Mouse (Mus musculus): ENCODE results near the gene C8g. TPM values are rescaled to one million over a fixed set of nuclear protein-coding genes. Genes with fewer than 3 reads are reported as not detected.

Gene C8g
- polyA plus RNA-seq, 1 experiment from 2014 or later: 106 TPM

- Histone ChIP-seq H3K36me3 (replicated peaks; ENCODE audit: insufficient read depth, low read length) (0 out of 2 replicates have a peak, but pooled peaks cover 9% of the 10 kb centered on the region), H3K4me2 (ENCODE audit: low read depth, low read length) (no peak within 1 kb of the TSS), H3K9ac (replicated peaks) (no peak within 1 kb of the TSS), H3K27me3 (ENCODE audit: insufficient read depth, low read length) (no peaks in the 10 kb centered on the region), H3K4me3 (ENCODE audit: low read depth, low read length) (no peak within 1 kb of the TSS), H3K9me3 (ENCODE audit: low read length) (no peaks in the 10 kb centered on the region), H3K4me1 (ENCODE audit: insufficient read depth) (peaks cover 19% of the 10 kb centered on the region), H3K27ac (ENCODE audit: low read depth) (no peak within 1 kb of the TSS)
- WGBS (ENCODE audit: insufficient replicate concordance): 54% methylated on average over 14 of the region's 14 CpGs
- DNase-seq: no peak
- TF ChIP-seq CTCF (IDR thresholded peaks at IDR 0.05; ENCODE audit: low read depth) (no peak), EP300 (IDR thresholded peaks at IDR 0.05; ENCODE audit: low read depth) (no peak)
- no peak for ATAC-seq
These were observed 45.1 kb downstream of the C8g start, which contains the start of gene Clic3 for GRCm38 (mm10) chr2:25456205-25456953. Clic3 (plus strand) TSS chr2:25456838.

- Histone ChIP-seq H3K4me3 (ENCODE audit: low read depth, low read length) (no peak overlapping the region), H3K4me1 (ENCODE audit: insufficient read depth) (peaks cover 4% of the 10 kb centered on the region; the same call in 1 of the 2 replicates), H3K36me3 (replicated peaks; ENCODE audit: insufficient read depth, low read length) (0 out of 2 replicates have a peak, but pooled peaks cover 3% of the 10 kb centered on the region), H3K9ac (replicated peaks) (no peak overlapping the region), H3K4me2 (ENCODE audit: low read depth, low read length) (no peak overlapping the region), H3K27ac (ENCODE audit: low read depth) (no peak overlapping the region), H3K27me3 (ENCODE audit: insufficient read depth, low read length) (no peaks in the 10 kb centered on the region), H3K9me3 (ENCODE audit: low read length) (no peaks in the 10 kb centered on the region)
- TF ChIP-seq CTCF (IDR thresholded peaks at IDR 0.05; ENCODE audit: low read depth) (no peak), EP300 (IDR thresholded peaks at IDR 0.05; ENCODE audit: low read depth) (no peak)
- DNase-seq (no peak), ATAC-seq (peak; percentile 85)
- 61% methylated on average over 1 of the region's 1 CpGs for WGBS (ENCODE audit: insufficient replicate concordance)
These were observed 48.6 kb downstream of the C8g start for GRCm38 (mm10) chr2:25452951-25453350.

GRCm38 (mm10) chr2:25450853-25451647, 50.5 kb downstream of the C8g start:
- no peak overlapping the region for H3K4me3 ChIP-seq (ENCODE audit: low read depth, low read length)
- H3K9me3 ChIP-seq (ENCODE audit: low read length): no peaks in the 10 kb centered on the region
- no peak for DNase-seq
- peaks cover 4% of the 10 kb centered on the region; the same call in 1 of the 2 replicates for H3K4me1 ChIP-seq (ENCODE audit: insufficient read depth)
- no peak overlapping the region for H3K9ac ChIP-seq (replicated peaks)
- no peaks in the 10 kb centered on the region for H3K36me3 ChIP-seq (replicated peaks; ENCODE audit: insufficient read depth, low read length)
- 58% methylated on average over 8 of the region's 8 CpGs for WGBS (ENCODE audit: insufficient replicate concordance)
- TF ChIP-seq EP300 (IDR thresholded peaks at IDR 0.05; ENCODE audit: low read depth): no peak
- no peak for TF ChIP-seq CTCF (IDR thresholded peaks at IDR 0.05; ENCODE audit: low read depth)
- H3K27me3 ChIP-seq (ENCODE audit: insufficient read depth, low read length): no peaks in the 10 kb centered on the region
- no peak for ATAC-seq
- H3K4me2 ChIP-seq (ENCODE audit: low read depth, low read length): no peak overlapping the region
- H3K27ac ChIP-seq (ENCODE audit: low read depth): no peak overlapping the region

Other genes with a start within 250 kb of the C8g start
- 34.0 and 37.1 TPM in 2 replicates for gene Tmem203, start 246.3 kb downstream of the C8g start, polyA plus RNA-seq (2015; fragmentation: Nextera tagmentation; extraction: Ambion mirVana)
- gene Tprn, start 239.1 kb downstream of the C8g start, polyA plus RNA-seq (2015; fragmentation: Nextera tagmentation; extraction: Ambion mirVana): 5.3 TPM in 2 replicates
- 77.2 and 81.7 TPM in 2 replicates for gene Ssna1, start 229.3 kb downstream of the C8g start, polyA plus RNA-seq (2015; fragmentation: Nextera tagmentation; extraction: Ambion mirVana)
- gene Anapc2, start 229.2 kb downstream of the C8g start, polyA plus RNA-seq (2015; fragmentation: Nextera tagmentation; extraction: Ambion mirVana): 19.8 and 22.8 TPM in 2 replicates
- not detected in 2 replicates for gene Tmem210, start 213.6 kb downstream of the C8g start, polyA plus RNA-seq (2015; fragmentation: Nextera tagmentation; extraction: Ambion mirVana)
- not detected in 2 replicates for gene Lrrc26, start 211.8 kb downstream of the C8g start, polyA plus RNA-seq (2015; fragmentation: Nextera tagmentation; extraction: Ambion mirVana)
- not detected in 2 replicates for gene Grin1, start 182.5 kb downstream of the C8g start, polyA plus RNA-seq (2015; fragmentation: Nextera tagmentation; extraction: Ambion mirVana)
- gene Man1b1, start 169.4 kb downstream of the C8g start, polyA plus RNA-seq (2015; fragmentation: Nextera tagmentation; extraction: Ambion mirVana): 15.7 and 16.5 TPM in 2 replicates
- gene Dpp7, start 145.4 kb downstream of the C8g start, polyA plus RNA-seq (2015; fragmentation: Nextera tagmentation; extraction: Ambion mirVana): 12.8 and 15.4 TPM in 2 replicates
- gene Uap1l1, start 136.0 kb downstream of the C8g start, polyA plus RNA-seq (2015; fragmentation: Nextera tagmentation; extraction: Ambion mirVana): 18.7 and 19.4 TPM in 2 replicates
- 5.5 and 7.4 TPM in 2 replicates for gene Sapcd2, start 129.4 kb downstream of the C8g start, polyA plus RNA-seq (2015; fragmentation: Nextera tagmentation; extraction: Ambion mirVana)
- gene Entpd2, start 105.8 kb downstream of the C8g start, polyA plus RNA-seq (2015; fragmentation: Nextera tagmentation; extraction: Ambion mirVana): 2.9 and 3.6 TPM in 2 replicates
- 5.2 and 5.4 TPM in 2 replicates for gene Npdc1, start 102.4 kb downstream of the C8g start, polyA plus RNA-seq (2015; fragmentation: Nextera tagmentation; extraction: Ambion mirVana)
- gene Fut7, start 78.5 kb downstream of the C8g start, polyA plus RNA-seq (2015; fragmentation: Nextera tagmentation; extraction: Ambion mirVana): 0.78 and 0.97 TPM in 2 replicates
- gene Abca2, start 73.0 kb downstream of the C8g start, polyA plus RNA-seq (2015; fragmentation: Nextera tagmentation; extraction: Ambion mirVana): 0.71 and 0.87 TPM in 2 replicates
- gene Clic3, start 44.9 kb downstream of the C8g start, polyA plus RNA-seq (2015; fragmentation: Nextera tagmentation; extraction: Ambion mirVana): 0.77 and 1.4 TPM in 2 replicates
- gene Paxx, start 40.6 kb downstream of the C8g start, polyA plus RNA-seq (2015; fragmentation: Nextera tagmentation; extraction: Ambion mirVana): 14.7 and 17.1 TPM in 2 replicates
- 0.83 and 1.0 TPM in 2 replicates for gene Ptgds, start 31.7 kb downstream of the C8g start, polyA plus RNA-seq (2015; fragmentation: Nextera tagmentation; extraction: Ambion mirVana)
- not detected in 2 replicates for gene Lcn12, start 7.8 kb downstream of the C8g start, polyA plus RNA-seq (2015; fragmentation: Nextera tagmentation; extraction: Ambion mirVana)
- 26.7 and 26.9 TPM in 2 replicates for gene Fbxw5, start 969 bp downstream of the C8g start, polyA plus RNA-seq (2015; fragmentation: Nextera tagmentation; extraction: Ambion mirVana)
- 10.6 and 10.7 TPM in 2 replicates for gene Traf2, start 45.2 kb upstream of the C8g start, polyA plus RNA-seq (2015; fragmentation: Nextera tagmentation; extraction: Ambion mirVana)
- 263 and 268 TPM in 2 replicates for gene Edf1, start 56.1 kb upstream of the C8g start, polyA plus RNA-seq (2015; fragmentation: Nextera tagmentation; extraction: Ambion mirVana)
- gene Mamdc4, start 73.1 kb upstream of the C8g start, polyA plus RNA-seq (2015; fragmentation: Nextera tagmentation; extraction: Ambion mirVana): 0.07 and 0.09 TPM in 2 replicates
- 44.7 and 46.1 TPM in 2 replicates for gene Phpt1, start 73.5 kb upstream of the C8g start, polyA plus RNA-seq (2015; fragmentation: Nextera tagmentation; extraction: Ambion mirVana)
- gene Ajm1, start 80.0 kb upstream of the C8g start, polyA plus RNA-seq (2015; fragmentation: Nextera tagmentation; extraction: Ambion mirVana): 0.02 TPM in 1 of 2 replicates, not detected in the other
- 11.0 and 13.5 TPM in 2 replicates for gene Rabl6, start 106.8 kb upstream of the C8g start, polyA plus RNA-seq (2015; fragmentation: Nextera tagmentation; extraction: Ambion mirVana)
- 0.19 and 0.28 TPM in 2 replicates for gene Ccdc183, start 116.0 kb upstream of the C8g start, polyA plus RNA-seq (2015; fragmentation: Nextera tagmentation; extraction: Ambion mirVana)
- gene Tmem141, start 120.3 kb upstream of the C8g start, polyA plus RNA-seq (2015; fragmentation: Nextera tagmentation; extraction: Ambion mirVana): 43.3 and 55.1 TPM in 2 replicates
- gene Fcna, start 126.3 kb upstream of the C8g start, polyA plus RNA-seq (2015; fragmentation: Nextera tagmentation; extraction: Ambion mirVana): 95.4 and 100 TPM in 2 replicates
- gene Lcn8, start 151.4 kb upstream of the C8g start, polyA plus RNA-seq (2015; fragmentation: Nextera tagmentation; extraction: Ambion mirVana): 0.18 TPM in 1 of 2 replicates, not detected in the other
- gene Lcn5, start 156.2 kb upstream of the C8g start, polyA plus RNA-seq (2015; fragmentation: Nextera tagmentation; extraction: Ambion mirVana): not detected in 2 replicates
- not detected in 2 replicates for gene Lcn6, start 175.1 kb upstream of the C8g start, polyA plus RNA-seq (2015; fragmentation: Nextera tagmentation; extraction: Ambion mirVana)
- gene Lcn10, start 181.0 kb upstream of the C8g start, polyA plus RNA-seq (2015; fragmentation: Nextera tagmentation; extraction: Ambion mirVana): not detected in 2 replicates
- not detected in 2 replicates for gene Obp2a, start 198.3 kb upstream of the C8g start, polyA plus RNA-seq (2015; fragmentation: Nextera tagmentation; extraction: Ambion mirVana)
- gene Bmyc, start 205.0 kb upstream of the C8g start, polyA plus RNA-seq (2015; fragmentation: Nextera tagmentation; extraction: Ambion mirVana): 9.4 and 10.1 TPM in 2 replicates
- not detected in 2 replicates for gene Obp2b, start 235.3 kb upstream of the C8g start, polyA plus RNA-seq (2015; fragmentation: Nextera tagmentation; extraction: Ambion mirVana)